Mouse (Mus musculus) brain, embryonic 14.5 days (tissue): ENCODE results near the gene Mms22l.

Experiments
- CTCF ChIP-seq: fragments of 200-500 bp; IDR thresholded peaks from 2 replicates; pipeline ENCODE4 v1.5.1; 2012; ENCODE audit warnings: inconsistent platforms, mild to moderate bottlenecking, moderate library complexity, borderline replicate concordance; ENCODE audit not compliant: insufficient read depth, insufficient read length; ENCODE audit errors: extremely low read depth
- POLR2A ChIP-seq: fragments of 200-500 bp; IDR thresholded peaks from 2 replicates; pipeline ENCODE4 v1.6.1; 2012; ENCODE audit warnings: mild to moderate bottlenecking, inconsistent platforms, borderline replicate concordance; ENCODE audit not compliant: poor library complexity, insufficient read depth, insufficient read length, severe bottlenecking; ENCODE audit errors: extremely low read depth

DNA sequence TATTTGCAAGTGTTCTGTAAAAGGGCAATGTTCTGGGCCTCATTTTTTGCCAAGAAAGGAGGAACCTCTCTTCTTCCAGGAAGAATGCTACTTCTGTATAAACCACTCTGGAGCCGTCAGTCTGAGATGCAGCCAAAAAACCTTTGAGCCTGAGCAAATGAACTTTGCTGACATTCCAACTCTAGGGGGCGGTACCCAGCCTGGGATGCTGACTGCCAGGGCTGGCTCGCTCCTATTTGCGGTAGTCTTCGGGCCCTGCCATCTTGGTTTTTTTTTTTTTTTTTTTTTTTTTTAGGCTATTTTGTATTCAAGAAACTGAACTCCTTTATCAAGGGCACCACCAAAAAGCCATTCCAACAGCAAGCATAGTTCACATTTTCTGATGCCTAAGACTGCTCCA lies 124.2 kb downstream of the Mms22l start:
- TF ChIP-seq POLR2A (no peak), CTCF (no peak)
